Mouse (Mus musculus): ENCODE measurements at regions not wholly inside any gene's neighbourhood (a gene's known extent, or its start where the extent isn't known, plus 50 kb on each side); places are given as distances from the start of the nearest gene placed in this dataset.

- no peak for DNase-seq (ENCODE audit: low spot score in 2 of 2)
Measured at GRCm38 (mm10) chr1:45575131-45575530, 72.0 kb upstream of the Col5a2 start.

- DNase-seq (ENCODE audit: low spot score in 2 of 2): no peak
Measured at GRCm38 (mm10) chr1:45580466-45580865, 77.4 kb upstream of the Col5a2 start.

- DNase-seq (ENCODE audit: low spot score in 2 of 2): no peak
Measured at GRCm38 (mm10) chr1:45587351-45588025, 84.4 kb upstream of the Col5a2 start.

DNA sequence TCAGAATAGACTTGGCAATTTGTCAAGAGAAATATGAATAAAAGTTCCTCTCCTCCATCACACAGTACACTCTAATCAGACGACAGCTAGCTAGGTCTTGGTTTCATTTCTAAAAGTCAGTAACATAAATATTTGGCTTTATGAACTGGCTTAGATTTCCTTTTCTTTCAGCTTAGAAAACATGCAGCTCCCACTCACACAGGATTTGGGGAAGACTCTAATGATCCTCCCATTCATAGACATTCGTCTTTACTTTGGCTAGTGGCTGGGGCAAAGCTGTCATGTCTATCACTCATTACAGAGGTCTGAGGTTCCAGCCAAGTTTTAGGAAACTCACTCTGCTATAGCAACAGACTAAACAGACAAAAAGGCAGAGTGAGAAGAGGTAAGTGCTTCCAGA lies 94.2 kb upstream of the Col5a2 start:
- no peak for DNase-seq (ENCODE audit: low spot score in 2 of 2)

DNA sequence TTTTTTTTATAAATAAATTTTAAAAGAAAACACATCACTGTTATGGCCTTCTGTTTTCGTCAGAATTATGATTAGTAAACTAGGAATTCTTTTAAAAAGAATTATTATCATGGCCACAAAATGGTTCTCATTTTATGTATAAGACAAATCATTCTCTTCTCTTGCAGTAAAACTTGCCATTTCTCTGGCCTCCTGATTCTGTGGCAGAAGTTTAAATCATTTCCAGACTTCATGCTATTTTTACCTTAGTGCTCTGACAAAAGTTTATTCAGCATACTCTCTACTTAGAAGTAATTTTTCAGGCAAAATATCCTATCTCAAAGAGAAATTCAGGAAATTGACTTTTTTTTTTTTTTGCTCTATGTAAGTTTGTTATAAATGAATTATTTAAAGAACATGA lies 96.3 kb upstream of the Col5a2 start:
- no peak for DNase-seq (ENCODE audit: low spot score in 2 of 2)

DNA sequence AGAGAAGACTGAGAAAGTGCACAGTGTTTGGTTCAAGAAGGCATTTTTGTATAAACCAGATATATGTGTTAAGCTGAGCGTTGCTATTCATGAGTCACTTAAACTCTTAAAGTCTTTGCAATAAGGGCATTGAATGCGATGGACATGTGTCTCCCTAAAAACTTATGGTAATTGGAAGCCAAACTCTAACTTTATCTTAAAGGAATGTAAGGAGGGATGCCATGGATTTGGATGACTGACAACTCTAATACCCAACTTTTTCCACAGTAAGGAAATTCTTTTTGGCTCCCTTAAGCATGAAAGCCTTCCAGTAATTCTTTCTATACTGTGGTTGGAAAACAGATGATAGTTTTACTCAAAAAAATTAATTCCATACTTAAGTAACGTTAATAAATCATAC lies 96.9 kb upstream of the Col5a2 start:
- no peak for DNase-seq (ENCODE audit: low spot score in 2 of 2)

GRCm38 (mm10) chr1:45605571-45605970 lies 102.5 kb upstream of the Col5a2 start:
- DNase-seq (ENCODE audit: low spot score in 2 of 2): no peak

- DNase-seq (ENCODE audit: low spot score in 2 of 2): no peak
Measured at GRCm38 (mm10) chr1:45608316-45608715, 105.2 kb upstream of the Col5a2 start.

DNA sequence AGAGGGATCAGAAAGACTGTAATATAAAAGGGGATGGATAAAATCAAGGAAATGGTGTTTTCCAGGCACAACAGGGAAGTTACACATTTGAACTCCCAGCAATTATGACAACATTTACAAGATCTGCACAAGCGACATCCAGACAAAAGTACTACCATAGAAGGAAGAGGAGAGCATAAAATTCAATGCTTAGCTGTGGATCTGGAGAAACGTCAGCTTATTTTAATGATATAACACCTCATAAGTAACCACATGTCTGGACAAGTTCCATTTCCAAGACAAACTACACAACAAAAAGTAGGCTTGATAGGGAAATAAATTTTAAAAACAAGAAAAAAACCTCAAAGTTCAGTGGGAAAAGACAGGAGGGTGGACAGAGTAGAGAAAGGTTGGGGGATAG lies 115.9 kb upstream of the Col5a2 start:
- no peak for DNase-seq (ENCODE audit: low spot score in 2 of 2)

DNA sequence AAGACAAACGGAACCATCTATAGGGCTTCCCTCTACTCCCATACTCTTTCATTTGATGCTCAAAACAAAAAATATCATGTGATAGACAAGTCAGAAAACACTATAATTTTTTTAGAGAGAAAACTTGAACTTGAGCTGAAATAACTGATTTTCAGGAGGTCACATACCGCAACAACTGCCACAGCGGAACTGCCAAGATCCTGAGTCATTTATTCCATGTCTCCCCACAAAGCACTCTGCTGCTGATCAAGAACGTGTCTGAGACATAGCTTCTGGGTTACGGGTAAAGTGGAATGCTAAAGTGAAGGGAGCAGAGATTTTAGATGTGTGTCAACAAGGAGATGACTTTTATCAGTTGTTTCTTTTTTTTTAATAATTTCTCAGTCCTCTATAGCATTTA lies 122.8 kb upstream of the Col5a2 start:
- DNase-seq (ENCODE audit: low spot score in 2 of 2): no peak

DNA sequence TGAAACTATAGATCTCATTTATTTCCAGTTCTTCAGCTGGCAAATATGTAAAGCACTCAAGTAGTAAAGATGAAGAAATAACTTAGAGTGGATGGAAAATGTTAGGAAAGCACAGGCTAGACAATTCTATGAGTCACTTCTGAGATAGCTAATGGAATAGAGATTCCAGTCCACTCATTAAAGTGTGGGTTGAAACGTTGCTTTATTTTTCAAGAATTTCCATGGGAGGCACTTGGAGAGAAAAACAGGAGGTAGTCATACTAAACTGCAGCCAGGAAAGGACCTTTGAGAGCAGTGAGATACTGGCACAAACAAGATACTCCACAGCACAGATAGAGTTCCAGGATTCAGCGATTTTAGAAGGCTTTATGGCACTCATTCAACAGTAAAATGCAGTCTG lies 123.7 kb upstream of the Col5a2 start:
- DNase-seq (ENCODE audit: low spot score in 2 of 2): no peak

- peak; percentile 25 to 26 for DNase-seq (ENCODE audit: low spot score in 2 of 2)
Measured at GRCm38 (mm10) chr1:45627840-45628239, 124.8 kb upstream of the Col5a2 start.

DNA sequence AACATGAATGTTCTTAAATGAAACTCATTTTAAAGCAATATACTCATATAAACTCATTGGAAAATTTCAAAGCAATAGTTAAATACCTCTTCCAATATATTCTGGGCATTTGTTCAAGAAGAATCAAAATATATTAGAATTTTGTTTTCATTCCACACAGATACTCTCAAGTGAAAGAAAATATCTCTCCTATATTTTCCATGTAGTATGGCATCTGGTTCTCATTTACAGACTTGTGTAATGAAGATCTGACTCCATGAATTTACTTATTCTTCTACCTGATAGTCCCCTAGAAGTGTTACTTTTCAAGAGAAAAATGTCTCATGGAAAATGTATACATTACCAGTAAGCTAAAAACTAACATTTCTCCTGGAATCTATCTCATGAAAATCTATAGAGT lies 144.2 kb upstream of the Col5a2 start:
- DNase-seq (ENCODE audit: low spot score in 2 of 2): no peak

GRCm38 (mm10) chr1:45653248-45653647 lies 141.7 kb upstream of the Wdr75 start:
- no peak for DNase-seq (ENCODE audit: low spot score in 2 of 2)

DNA sequence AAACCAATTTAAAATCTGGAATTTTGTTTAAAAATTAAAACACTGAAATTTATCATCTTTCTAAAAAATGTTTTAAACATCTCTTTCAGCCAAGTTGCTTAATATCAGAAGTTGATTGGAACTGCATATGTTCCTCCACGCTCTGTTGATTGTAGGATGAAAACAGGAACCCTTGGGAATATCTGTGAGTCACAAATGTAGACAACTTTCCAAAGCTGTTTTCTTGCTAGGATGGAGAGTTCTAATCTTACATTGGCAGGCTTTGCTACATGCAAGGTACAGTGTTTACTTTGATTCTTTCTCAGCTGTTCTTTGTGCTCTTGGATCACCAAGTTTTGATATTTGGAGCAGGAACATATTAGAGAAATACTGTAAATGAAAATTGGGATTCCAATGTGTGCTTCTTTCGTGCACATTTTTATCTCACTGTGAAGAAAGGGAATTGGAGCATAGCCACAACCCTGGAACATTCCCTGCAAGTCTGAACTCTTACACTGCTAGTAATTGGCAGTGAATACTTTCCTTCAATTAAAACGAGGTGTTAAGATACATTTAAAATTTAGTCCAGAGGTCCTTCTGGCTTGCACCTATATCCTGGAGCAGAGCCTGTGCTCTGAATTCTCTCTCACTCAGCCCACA lies 131.0 kb upstream of the Wdr75 start:
- DNase-seq (ENCODE audit: low spot score in 2 of 2): no peak

DNA sequence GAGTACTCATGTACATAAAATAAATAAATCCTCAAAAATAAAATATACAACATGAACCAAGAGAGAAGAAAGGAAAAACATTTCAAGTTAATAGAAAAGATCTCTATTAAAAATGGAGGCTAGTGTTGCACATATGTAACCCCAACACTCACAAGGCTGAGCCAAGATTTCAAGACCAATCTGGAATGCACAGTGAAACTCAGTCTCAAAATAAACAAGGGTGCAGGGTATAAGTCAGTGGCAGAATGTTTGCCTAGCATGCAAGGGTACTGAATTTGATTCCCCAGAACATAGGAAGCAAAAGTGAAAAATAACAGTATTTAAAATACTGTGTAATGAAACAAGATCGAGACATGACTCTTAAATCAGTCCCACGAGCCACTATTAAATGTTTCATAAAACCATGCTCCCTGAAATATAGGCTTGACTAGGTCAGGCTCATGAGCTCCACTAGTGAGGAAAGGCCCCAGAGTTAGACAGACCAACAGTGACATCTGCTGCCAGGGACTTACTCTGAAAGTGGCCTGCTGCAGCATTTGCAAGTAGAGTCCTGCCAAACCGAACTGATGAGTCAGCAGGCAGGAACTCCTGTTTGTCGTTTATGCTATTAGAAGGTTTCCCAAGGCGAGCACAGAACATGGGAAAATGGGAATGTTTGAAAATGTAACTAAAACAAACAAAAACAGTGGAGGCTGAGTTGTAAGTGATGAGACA lies 122.4 kb upstream of the Wdr75 start:
- DNase-seq (ENCODE audit: low spot score in 2 of 2): peak; percentile 71 to 73

GRCm38 (mm10) chr1:45675771-45676439 lies 119.1 kb upstream of the Wdr75 start:
- no peak for DNase-seq (ENCODE audit: low spot score in 2 of 2)

GRCm38 (mm10) chr1:45679964-45680709 lies 114.8 kb upstream of the Wdr75 start:
- no peak for DNase-seq (ENCODE audit: low spot score in 2 of 2)

DNA sequence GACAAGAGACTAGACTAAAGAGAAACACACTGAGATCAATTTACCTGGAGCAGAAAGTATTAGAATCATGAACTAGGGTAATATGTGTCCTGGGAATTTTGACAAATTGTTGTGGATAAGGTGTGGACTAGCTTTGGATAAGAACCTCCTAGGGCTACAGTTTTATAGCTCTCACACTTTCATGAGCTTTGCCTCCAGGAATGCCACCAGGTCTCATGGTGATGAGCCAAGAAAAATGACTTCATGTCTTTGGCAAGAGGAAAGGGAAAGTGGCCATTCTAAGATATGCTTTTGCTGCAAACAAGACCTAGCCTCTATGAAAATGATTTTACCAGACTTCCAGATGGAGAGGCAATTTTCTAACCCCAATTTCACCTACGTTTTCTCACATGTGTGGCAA lies 94.1 kb upstream of the Wdr75 start:
- DNase-seq (ENCODE audit: low spot score in 2 of 2): no peak

DNA sequence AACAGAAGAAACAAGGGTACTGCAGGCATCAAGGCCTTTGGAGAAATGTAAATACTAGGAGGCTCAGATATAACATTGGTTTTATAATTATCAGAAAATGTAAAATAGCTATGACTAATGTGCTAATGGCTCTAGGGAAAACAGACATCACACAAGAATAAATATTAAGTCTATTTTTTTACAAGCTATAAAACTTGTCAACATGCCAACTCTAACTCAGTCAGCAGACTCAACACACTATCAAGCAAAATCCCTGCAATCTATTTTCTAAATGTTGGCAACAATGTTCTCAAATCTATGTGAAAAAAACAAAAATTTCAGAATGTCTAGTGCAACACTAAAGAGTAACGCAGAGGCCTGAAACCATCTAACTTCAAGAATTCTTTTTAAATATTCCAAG lies 93.5 kb upstream of the Wdr75 start:
- DNase-seq (ENCODE audit: low spot score in 2 of 2): no peak

- DNase-seq (ENCODE audit: low spot score in 2 of 2): peak; percentile 39 to 40
Measured at GRCm38 (mm10) chr1:45723369-45723768, 71.6 kb upstream of the Wdr75 start.

- no peak for DNase-seq (ENCODE audit: low spot score in 2 of 2)
Measured at GRCm38 (mm10) chr1:45732958-45733357, 62.0 kb upstream of the Wdr75 start.

All from right cerebral cortex, postnatal 10 days (tissue).